Mouse (Mus musculus) CD8-positive naive resting alpha-beta T cell, adult 2 months (primary cell): ENCODE results near the gene Gm21834.

Experiments used
- DNase-seq, 2 experiments: peaks; one replicate each; pipeline ENCODE4 v3.0.0; 2022; ENCODE audit warnings: low read depth in 2 of 2, low spot score in 2 of 2

Gene Gm21834

GRCm38 (mm10) chr17:57742119-57742518 lies at the start of gene Gm21834:
TSS of gene Gm21834 (minus strand) at chr17:57742219.
- no peak for DNase-seq

DNA sequence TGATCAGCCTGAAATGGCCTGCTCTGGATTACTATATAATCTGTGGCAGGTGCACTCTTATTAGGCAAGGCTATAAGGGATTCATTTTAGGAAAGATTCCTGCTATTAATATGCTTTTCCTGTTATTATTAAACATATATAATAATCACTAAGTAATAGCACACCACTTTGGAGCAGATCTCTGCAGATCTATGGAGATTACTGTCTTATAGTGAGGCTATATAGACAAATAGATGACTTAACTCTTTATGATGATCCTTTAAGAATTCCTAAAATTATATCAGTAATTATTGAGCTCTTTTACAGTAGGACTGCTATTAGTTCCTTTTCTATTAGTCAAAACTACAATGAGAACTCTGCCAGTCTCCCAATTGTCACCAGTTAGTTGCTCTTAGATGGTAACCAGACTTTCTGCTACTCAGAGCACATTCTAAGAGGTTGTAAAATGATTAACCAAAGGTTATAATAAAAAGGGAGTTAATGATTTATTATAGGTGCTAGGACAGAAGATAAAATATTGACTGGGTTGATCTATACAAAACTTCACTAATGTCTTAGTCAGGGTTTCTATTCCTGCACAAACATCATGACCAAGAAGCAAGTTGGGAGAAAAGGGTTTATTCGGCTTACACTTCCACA lies 46.3 kb upstream of the Gm21834 start:
- no peak for DNase-seq

- DNase-seq: no peak
Observed at GRCm38 (mm10) chr17:57770904-57771303, 28.9 kb upstream of the Gm21834 start.

DNA sequence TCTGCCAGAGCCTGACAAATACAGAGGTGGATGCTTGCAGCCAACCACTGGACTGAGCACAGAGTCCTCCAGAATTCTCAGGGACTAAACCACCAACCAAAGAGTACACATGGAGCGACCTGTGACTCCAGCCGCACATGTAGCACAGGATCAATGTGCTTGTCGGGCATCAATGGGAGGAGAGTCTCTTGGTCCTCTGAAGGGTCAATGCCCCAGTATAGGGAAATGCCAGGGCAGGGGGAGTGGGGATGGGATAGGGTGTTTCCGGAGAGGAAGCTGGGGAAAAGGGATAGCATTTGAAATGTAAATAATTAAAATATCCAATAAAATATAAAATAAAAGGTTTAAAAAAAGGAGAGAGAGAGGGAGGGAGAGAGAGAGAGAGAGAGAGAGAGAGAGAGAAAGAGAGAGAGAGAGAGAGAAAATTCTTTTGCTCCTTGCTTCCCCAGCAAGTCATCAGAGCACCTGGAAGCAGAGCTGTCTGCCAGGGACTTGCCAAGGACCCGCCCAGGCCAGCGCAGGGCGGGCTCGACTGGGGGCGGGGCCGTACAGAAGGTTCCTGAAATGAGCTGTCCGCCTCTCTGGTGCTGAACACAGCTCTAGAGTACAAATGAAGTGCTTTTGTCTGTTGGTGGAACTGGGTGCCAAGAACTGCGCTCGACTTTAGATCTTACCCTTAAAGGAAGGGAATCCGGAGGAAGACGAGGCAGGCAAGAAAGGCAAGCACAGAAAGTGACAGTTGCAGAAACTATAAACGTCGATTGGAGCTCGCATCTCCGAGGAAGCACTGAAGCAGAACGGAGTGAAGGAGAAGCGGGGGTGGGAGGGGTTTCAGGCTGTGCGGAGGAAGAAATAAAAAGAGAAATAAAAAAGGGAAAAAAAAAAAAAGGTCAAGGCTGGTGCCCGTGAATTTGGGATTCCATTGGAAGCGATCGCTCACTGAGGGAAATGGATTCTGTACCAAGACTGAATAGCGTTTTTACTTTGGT lies 26.9 kb upstream of the Gm21834 start, which contains the start of gene Cntnap5c:
Gene Cntnap5c, plus strand, starts transcription at position 949 of the 989 bp plus-strand sequence.
- no peak for DNase-seq

DNA sequence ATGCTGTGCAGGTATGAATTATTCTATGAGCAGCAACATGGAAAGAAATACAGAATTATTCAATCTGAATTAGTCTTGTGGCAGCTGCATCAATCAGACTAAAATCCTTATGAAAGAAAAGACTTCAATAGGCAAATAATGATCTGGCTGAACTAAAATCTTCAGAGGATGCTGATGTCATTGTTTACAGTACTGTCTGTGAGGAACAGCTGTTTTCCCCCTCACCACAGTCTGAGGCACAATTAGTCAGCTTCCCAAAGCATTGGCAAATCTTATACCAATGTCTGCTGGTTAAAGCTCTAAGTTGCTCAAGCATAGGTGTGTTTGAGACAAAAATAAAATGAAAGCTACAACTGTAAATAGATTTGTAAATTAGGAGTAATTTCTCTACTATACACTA lies 25.3 kb upstream of the Gm21834 start:
- no peak for DNase-seq

DNA sequence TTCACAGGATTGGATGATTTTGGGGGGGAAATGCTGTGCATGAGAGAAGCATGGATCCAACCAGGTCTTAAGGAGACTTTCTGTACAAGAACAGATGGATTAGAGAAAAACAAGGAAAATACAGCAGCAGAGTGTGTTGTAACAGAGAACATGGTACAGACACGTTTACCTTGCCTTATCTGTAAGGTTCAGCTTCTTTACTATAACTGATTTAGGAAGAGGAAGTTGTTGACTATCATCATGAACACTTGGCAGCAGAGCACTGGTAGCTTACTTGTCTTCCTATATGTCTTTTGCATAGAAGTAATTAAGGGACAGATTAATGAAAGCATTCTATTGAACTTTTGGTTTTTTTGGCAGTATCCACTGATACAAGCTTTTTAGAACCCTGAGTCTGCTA lies 16.0 kb upstream of the Gm21834 start:
- DNase-seq: no peak

DNA sequence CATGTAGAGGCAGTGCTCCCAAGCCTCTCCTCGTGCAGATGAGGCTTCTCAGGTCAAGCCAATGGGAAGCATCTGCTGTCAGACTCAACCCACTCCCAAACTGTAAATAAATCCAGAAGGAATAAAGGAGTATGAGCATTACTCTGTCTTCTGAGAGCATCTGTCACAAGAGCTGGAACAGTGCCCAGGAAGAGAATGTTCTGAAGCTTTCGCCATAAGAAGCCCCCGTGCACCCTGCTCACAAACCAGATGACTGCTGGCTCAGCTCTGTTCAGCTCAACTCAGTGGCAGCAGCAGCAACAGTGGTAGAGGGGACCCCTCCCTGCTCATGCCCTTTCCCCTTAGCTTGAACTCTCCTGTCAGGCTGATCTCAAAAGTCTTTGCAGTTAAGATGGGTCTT lies 47.2 kb downstream of the Gm21834 start:
- no peak for DNase-seq
